Mouse (Mus musculus): Measurements from ENCODE around the gene D630039A03Rik. TPM values are rescaled to one million over a fixed set of nuclear protein-coding genes. Genes with fewer than 3 reads are reported as not detected.
A peak's percentile ranks its signal among the peaks of the same experiment; 100 is the strongest.

The D630039A03Rik gene
- polyA plus RNA-seq, 1 experiment from 2014 or later = 1.6 TPM

DNA sequence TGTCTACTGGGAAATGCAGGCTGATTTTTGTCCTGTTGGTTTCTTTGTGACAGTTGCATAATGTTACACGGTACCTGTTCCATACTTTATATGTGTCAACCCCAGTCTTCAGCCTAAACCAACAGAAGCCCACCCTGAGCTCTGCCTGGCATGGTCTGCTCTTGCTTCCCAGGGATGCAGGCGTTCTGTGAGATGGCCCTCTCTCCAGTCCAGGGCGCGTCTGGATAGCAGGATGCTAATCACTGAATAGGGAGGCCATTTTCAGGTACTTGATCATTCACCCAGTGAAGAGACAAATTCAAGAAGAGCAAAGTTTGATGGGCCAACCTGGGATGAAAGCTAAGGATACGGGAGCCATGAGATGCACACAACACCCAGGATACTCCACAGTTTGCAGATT, 37.0 kb downstream of the D630039A03Rik start:
- Histone ChIP-seq H3K4me2 (ENCODE audit: low read depth, low read length) (no peak overlapping the region), H3K4me3 (ENCODE audit: low read depth, low read length) (no peak overlapping the region), H3K27me3 (ENCODE audit: insufficient read depth, low read length) (no peaks in the 10 kb centered on the region), H3K9ac (replicated peaks) (no peak overlapping the region), H3K9me3 (ENCODE audit: low read length) (no peaks in the 10 kb centered on the region), H3K4me1 (ENCODE audit: insufficient read depth) (no peaks in the 10 kb centered on the region), H3K36me3 (replicated peaks; ENCODE audit: insufficient read depth, low read length) (no peaks in the 10 kb centered on the region), H3K27ac (ENCODE audit: low read depth) (no peak overlapping the region)
- WGBS (ENCODE audit: insufficient replicate concordance) = 83% methylated on average over 5 of the region's 5 CpGs
- DNase-seq (no peak), ATAC-seq (no peak)
- TF ChIP-seq CTCF (IDR thresholded peaks at IDR 0.05; ENCODE audit: low read depth) (no peak), EP300 (IDR thresholded peaks at IDR 0.05; ENCODE audit: low read depth) (no peak)

DNA sequence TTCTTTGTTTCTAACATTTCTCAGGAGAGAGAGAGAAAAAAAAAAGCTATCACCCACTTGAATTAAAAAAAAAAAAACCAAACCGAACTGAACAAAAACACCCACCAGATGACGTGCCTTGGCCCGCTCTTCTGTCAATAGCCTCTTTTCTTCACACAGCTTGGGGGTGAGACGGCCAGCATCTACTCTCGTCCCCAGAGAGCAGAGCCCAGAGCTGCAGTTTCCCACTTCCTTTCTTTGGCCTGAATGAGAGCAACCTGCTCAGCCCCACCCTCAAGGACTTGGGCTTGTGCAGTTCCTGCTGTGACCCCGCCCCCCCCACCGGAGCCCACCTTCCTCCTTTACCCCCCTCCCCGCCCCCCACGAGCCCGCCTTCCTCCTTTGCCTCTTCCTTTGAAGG, 48.6 kb downstream of the D630039A03Rik start:
- Histone ChIP-seq H3K9ac (replicated peaks) (no peak overlapping the region), H3K9me3 (ENCODE audit: low read length) (no peaks in the 10 kb centered on the region), H3K27ac (ENCODE audit: low read depth) (no peak overlapping the region), H3K36me3 (replicated peaks; ENCODE audit: insufficient read depth, low read length) (no peaks in the 10 kb centered on the region), H3K4me3 (ENCODE audit: low read depth, low read length) (no peak overlapping the region), H3K4me1 (ENCODE audit: insufficient read depth) (no peaks in the 10 kb centered on the region), H3K27me3 (ENCODE audit: insufficient read depth, low read length) (no peaks in the 10 kb centered on the region), H3K4me2 (ENCODE audit: low read depth, low read length) (no peak overlapping the region)
- 39% methylated on average over 10 of the region's 10 CpGs for WGBS (ENCODE audit: insufficient replicate concordance)
- TF ChIP-seq EP300 (IDR thresholded peaks at IDR 0.05; ENCODE audit: low read depth) = no peak
- TF ChIP-seq CTCF (IDR thresholded peaks at IDR 0.05; ENCODE audit: low read depth) = no peak
- 0 out of 2 replicates have a peak, but pooled peaks have one; percentile 31 for ATAC-seq
- DNase-seq = peak; percentile 41

DNA sequence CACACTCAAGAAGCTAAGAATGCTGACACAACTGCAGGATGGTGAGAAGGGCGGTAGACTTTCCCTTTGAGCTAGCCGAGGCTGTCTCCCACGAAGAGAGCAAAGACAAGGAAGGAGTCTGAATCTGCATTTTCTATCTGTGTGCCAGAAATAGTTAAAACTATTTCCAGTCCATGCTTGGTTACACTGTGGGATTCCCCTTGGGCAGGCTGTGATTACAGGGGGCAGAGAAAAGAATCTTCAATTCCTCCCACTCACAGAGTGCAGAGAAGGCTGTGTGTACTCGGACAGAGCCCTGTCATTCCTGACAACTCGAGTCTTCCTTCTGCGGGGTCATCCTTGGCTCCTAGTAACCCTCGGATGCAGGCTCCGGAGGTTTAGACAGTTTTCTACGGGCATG, 49.1 kb downstream of the D630039A03Rik start:
- TF ChIP-seq EP300 (IDR thresholded peaks at IDR 0.05; ENCODE audit: low read depth) = no peak
- no peak for TF ChIP-seq CTCF (IDR thresholded peaks at IDR 0.05; ENCODE audit: low read depth)
- no peak overlapping the region for H3K4me2 ChIP-seq (ENCODE audit: low read depth, low read length)
- no peaks in the 10 kb centered on the region for H3K9me3 ChIP-seq (ENCODE audit: low read length)
- H3K9ac ChIP-seq (replicated peaks) = no peak overlapping the region
- no peaks in the 10 kb centered on the region for H3K27me3 ChIP-seq (ENCODE audit: insufficient read depth, low read length)
- 61% methylated on average over 9 of the region's 9 CpGs for WGBS (ENCODE audit: insufficient replicate concordance)
- ATAC-seq (no peak), DNase-seq (no peak)
- H3K4me1 ChIP-seq (ENCODE audit: insufficient read depth) = peaks cover 2% of the 10 kb centered on the region; the same call in 1 of the 2 replicates
- no peak overlapping the region for H3K27ac ChIP-seq (ENCODE audit: low read depth)
- no peak overlapping the region for H3K4me3 ChIP-seq (ENCODE audit: low read depth, low read length)
- H3K36me3 ChIP-seq (replicated peaks; ENCODE audit: insufficient read depth, low read length) = no peaks in the 10 kb centered on the region

DNA sequence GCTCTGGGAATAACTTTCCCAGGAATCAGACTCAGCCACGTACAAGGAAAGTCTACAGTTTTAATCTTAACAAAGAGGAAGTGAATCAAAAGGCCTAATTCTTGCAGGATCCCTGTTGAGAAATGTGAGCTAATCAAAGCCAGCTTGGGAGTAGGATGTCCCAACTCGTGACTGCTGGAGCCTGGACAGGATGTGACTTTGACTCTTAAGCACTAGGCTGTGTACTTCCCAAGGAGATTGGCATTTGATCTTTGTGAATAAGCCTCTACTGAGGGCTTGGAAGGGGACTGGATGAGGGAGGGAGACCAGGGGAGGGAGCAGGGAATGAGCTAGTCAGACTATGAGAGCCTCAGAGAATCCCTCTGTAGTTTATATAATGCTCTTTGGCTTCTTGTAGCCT, 50.0 kb downstream of the D630039A03Rik start:
- Histone ChIP-seq H3K36me3 (replicated peaks; ENCODE audit: insufficient read depth, low read length) (no peaks in the 10 kb centered on the region), H3K4me2 (ENCODE audit: low read depth, low read length) (no peak overlapping the region), H3K9ac (replicated peaks) (no peak overlapping the region), H3K27me3 (ENCODE audit: insufficient read depth, low read length) (no peaks in the 10 kb centered on the region), H3K4me3 (ENCODE audit: low read depth, low read length) (no peak overlapping the region), H3K27ac (ENCODE audit: low read depth) (no peak overlapping the region), H3K4me1 (ENCODE audit: insufficient read depth) (peaks cover 2% of the 10 kb centered on the region; the same call in 1 of the 2 replicates), H3K9me3 (ENCODE audit: low read length) (no peaks in the 10 kb centered on the region)
- DNase-seq = no peak
- 21% methylated on average over 2 of the region's 2 CpGs for WGBS (ENCODE audit: insufficient replicate concordance)
- ATAC-seq = peak; percentile 56; the same call in 1 of the 2 replicates
- no peak for TF ChIP-seq CTCF (IDR thresholded peaks at IDR 0.05; ENCODE audit: low read depth)
- peak; percentile 70 for TF ChIP-seq EP300 (IDR thresholded peaks at IDR 0.05; ENCODE audit: low read depth)

DNA sequence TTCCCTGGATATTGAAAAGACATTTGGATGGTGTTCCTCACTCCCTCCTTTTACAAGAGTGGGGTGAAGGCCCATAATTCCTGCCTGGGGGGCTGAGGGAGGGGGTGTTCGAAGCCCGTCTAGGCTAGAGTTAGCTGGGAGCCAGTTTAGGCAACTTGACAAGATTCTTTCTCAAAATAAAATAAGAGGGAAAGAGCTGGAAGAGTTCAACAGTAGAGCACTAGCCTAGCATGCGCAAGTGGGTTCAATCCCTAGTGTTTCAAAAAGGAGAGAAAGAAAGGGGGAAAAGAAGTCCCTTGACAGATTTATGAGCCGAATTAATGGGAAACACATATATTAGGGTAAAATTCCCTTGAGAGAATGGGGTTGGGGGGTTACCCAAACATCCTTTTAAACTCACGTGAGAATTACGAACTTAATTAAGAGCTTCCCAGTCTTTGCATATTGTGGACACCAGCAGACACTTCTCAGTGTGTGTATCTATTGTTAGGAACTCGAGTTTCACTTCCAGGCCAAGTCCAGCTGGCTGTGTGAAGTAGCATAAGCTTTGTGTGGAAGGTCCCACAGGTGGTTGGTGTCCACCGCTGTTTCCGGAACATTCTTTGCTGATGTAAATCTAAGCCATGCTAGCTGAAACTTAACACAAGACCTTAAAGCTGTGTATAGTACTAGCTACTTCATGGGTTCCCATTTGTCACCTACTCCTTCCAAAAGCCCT, 53.7 kb downstream of the D630039A03Rik start:
- Histone ChIP-seq H3K27me3 (ENCODE audit: insufficient read depth, low read length) (no peaks in the 10 kb centered on the region), H3K9ac (replicated peaks) (no peak overlapping the region), H3K9me3 (ENCODE audit: low read length) (no peaks in the 10 kb centered on the region), H3K27ac (ENCODE audit: low read depth) (no peak overlapping the region), H3K4me2 (ENCODE audit: low read depth, low read length) (no peak overlapping the region), H3K4me3 (ENCODE audit: low read depth, low read length) (no peak overlapping the region), H3K4me1 (ENCODE audit: insufficient read depth) (peaks cover 2% of the 10 kb centered on the region; the same call in 1 of the 2 replicates), H3K36me3 (replicated peaks; ENCODE audit: insufficient read depth, low read length) (no peaks in the 10 kb centered on the region)
- WGBS (ENCODE audit: insufficient replicate concordance) = 65% methylated on average over 9 of the region's 9 CpGs
- DNase-seq (no peak), ATAC-seq (no peak)
- TF ChIP-seq CTCF (IDR thresholded peaks at IDR 0.05; ENCODE audit: low read depth) = no peak
- TF ChIP-seq EP300 (IDR thresholded peaks at IDR 0.05; ENCODE audit: low read depth) = no peak

DNA sequence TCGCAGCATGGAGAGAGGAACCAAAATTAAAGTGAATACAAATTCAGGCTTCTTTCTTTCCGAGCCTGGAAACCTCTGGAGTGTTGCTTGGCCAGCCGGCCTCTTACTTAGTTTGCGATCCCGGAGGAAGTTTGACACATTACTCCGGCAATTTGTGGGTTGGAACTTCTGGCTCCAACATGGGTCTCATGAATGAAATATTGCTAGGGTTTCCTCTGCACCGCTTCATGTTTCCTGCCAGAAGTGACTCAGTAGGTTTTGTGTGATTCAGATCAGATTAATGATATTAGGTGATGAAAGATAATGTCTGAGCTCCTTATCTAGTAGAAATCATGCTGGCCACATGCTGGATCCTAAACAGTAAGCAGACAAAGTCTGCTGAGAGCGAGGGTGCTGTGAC, 54.2 kb downstream of the D630039A03Rik start:
- Histone ChIP-seq H3K4me1 (ENCODE audit: insufficient read depth) (peaks cover 2% of the 10 kb centered on the region; the same call in 1 of the 2 replicates), H3K4me2 (ENCODE audit: low read depth, low read length) (no peak overlapping the region), H3K36me3 (replicated peaks; ENCODE audit: insufficient read depth, low read length) (no peaks in the 10 kb centered on the region), H3K4me3 (ENCODE audit: low read depth, low read length) (no peak overlapping the region), H3K27me3 (ENCODE audit: insufficient read depth, low read length) (no peaks in the 10 kb centered on the region), H3K9me3 (ENCODE audit: low read length) (no peaks in the 10 kb centered on the region), H3K27ac (ENCODE audit: low read depth) (no peak overlapping the region), H3K9ac (replicated peaks) (no peak overlapping the region)
- ATAC-seq (no peak), DNase-seq (no peak)
- no peak for TF ChIP-seq EP300 (IDR thresholded peaks at IDR 0.05; ENCODE audit: low read depth)
- TF ChIP-seq CTCF (IDR thresholded peaks at IDR 0.05; ENCODE audit: low read depth) = no peak
- 41% methylated on average over 8 of the region's 8 CpGs for WGBS (ENCODE audit: insufficient replicate concordance)

Measured in liver, postnatal 0 days (tissue).